Mouse (Mus musculus) kidney, postnatal 25 days (tissue): ENCODE results near the gene R3hdml.
A peak's percentile ranks its signal among the peaks of the same experiment; 100 is the strongest.

Experiments used
- DNase-seq, 2 experiments: peaks; one replicate each; pipeline ENCODE4 v3.0.0; 2021; ENCODE audit warnings: mixed read lengths in 2 of 2

The R3hdml gene

GRCm38 (mm10) chr2:163540231-163541117 is 48.4 kb downstream of the R3hdml start:
- peak; percentile 72 to 94 for DNase-seq

DNA sequence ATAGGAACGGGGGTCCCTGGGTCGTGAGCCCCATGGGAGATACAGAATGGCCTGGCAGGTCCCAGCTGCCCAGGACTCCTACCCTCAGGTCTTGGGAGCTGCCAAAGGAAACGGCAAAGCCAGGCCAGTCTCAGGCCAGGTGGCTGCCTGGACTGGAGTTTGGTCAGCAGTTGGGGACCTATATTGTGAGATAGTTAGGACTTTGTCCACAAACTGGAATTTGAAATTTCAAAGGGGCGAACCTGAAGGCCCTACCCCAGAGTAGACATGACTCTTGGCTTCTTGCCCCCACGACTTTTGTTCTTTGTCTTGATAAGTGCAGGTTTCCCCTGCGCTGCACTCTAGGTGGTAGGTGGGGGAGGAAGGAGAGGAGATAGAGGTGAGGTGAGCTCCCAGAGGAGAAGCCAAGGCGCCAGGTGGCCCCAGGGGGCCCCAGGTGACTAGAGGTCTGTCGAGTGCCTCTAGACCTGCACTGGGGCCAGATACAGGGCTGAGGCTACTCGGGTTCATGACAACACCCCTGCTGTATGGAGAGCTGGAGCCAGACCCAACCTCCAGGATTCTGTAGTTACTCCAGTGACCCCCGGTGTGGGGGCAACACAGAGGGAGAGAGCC is 49.6 kb downstream of the R3hdml start:
- peak; percentile 84 to 86 for DNase-seq

- DNase-seq = peak in 1 of 2 experiments; percentile 51
These were observed 50.6 kb downstream of the R3hdml start for GRCm38 (mm10) chr2:163542674-163543073.

DNA sequence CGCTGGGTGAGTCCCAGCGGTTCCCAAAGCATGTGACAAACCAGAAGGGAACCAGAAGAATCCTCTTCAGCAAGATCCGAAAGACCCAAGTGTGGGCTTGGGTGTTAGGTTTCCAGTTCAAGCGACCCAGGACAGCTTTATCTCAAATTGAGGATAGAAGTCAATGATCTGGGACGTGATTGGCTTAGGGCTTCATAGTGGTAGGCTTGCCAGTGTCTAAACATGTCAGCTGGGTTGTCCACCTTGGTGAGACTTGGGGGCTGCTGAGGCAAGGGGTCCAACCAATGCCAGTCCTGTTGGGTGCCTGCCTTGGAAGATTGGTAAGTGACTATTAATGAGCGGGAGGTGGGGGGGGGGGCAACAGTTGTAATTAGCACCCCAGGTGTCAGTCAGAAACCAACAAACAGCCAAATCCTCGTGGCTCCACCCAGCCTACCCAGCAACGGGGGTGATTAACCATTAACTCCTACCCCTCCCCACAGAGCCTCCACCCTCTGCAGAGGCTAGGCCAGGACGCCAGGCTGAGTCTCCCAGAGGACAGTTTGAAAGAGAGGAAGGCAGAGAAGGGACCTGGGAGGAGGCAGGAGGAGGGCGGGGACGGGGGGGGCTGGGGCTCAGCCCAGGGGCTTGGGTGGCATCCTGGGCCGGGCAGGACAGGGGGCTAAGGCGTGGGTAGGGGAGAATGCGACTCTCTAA is 54.7 kb downstream of the R3hdml start:
- peak; percentile 84 to 92 for DNase-seq

- peak; percentile 47 to 60 for DNase-seq
These were observed 56.7 kb downstream of the R3hdml start for GRCm38 (mm10) chr2:163548822-163549221.

DNA sequence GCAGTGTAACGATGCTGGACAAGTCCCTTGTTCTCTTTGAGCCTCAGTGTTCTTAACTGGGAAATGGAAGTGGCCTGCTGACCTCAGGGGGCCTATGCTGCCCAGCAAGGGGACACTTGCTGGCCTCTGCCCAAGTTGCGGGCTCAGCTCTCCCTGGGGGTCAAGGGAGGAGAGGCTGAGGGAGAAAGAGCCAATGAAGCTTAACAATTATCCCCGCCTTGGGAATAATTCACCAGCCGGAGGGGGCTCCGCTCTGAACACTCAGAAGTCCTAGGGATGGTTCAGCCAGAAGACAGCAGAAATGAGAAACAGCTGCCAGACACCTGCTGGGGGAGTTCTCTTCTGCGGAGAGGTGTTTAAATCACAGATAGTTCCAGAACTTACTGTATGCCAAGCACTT is 57.7 kb downstream of the R3hdml start:
- DNase-seq = peak; percentile 82 to 94
